Mouse (Mus musculus): Measurements from ENCODE around the gene Atp5k.

Atp5k gene

GRCm38 (mm10) chr5:108433804-108434587 lies at the start of gene Atp5k:
TSS of gene Atp5k (minus strand) at chr5:108434448.
- CTCF ChIA-PET = interaction anchor here (0.5 to 1.5 kb wide), 16 partner anchors 10 to 534 kb away, joined by 3 to 7 read pairs (median 3); partner anchors contain the start of genes Mfsd7a (in 1 of the 4) and Pcgf3 (in 1 of the 4)
- POLR2A ChIA-PET = interaction anchor here in 3 of 4 experiments (0.6 to 7.4 kb wide), 41 partner anchors 9 to 368 kb away, joined by 3 to 58 read pairs (median 3); partner anchors contain the start of genes Mfsd7a (in 3 of the 3), Pcgf3 (in 3 of the 3), Dr1 (in 2 of the 3) and Gak (in 2 of the 3)

DNA sequence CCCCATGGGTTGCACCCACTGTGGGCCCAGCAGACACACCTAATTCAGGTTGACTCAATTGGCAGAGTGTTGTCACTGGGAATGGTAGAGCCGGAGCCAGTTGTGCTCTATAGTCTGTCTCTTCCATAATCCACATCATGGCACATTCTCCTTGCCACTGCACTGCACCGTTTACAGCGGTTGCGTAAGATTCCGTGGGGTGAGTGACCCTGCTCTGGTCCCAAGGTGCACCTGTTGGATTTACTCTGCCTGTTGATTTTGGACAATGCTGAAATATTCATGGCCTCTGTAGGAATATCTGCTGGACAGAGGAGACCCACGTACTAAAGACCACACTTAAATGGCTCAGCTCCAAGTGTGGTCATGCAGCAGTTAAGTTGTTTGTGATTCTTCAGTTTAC lies 48.8 kb upstream of the Atp5k start:
- CTCF ChIA-PET = no interaction called here
- POLR2A ChIA-PET = no interaction called here

GRCm38 (mm10) chr5:108475977-108476376 lies 41.7 kb upstream of the Atp5k start:
- CTCF ChIA-PET = interaction anchor here in 3 of 4 experiments (0.6 to 1.6 kb wide), 5 partner anchors 9 to 115 kb away, joined by 3 to 4 read pairs (median 4); no protein-coding TSS in a partner anchor
- POLR2A ChIA-PET = interaction anchor here in 2 of 4 experiments (0.6 to 2.6 kb wide), 7 partner anchors 13 to 175 kb away, joined by 3 to 8 read pairs (median 3); partner anchors contain the start of genes Gak (in 1 of the 2), Pcgf3 (in 1 of the 2), Pigg (in 1 of the 2) and Tmem175 (in 1 of the 2)

- CTCF ChIA-PET = no interaction called here
- POLR2A ChIA-PET = interaction anchor here in 1 of 4 experiments (1.4 kb wide), 1 partner anchor 12 kb away, joined by 4 read pairs; the partner anchor contains the start of gene Pcgf3
These were observed 39.5 kb upstream of the Atp5k start for GRCm38 (mm10) chr5:108473737-108474136.

DNA sequence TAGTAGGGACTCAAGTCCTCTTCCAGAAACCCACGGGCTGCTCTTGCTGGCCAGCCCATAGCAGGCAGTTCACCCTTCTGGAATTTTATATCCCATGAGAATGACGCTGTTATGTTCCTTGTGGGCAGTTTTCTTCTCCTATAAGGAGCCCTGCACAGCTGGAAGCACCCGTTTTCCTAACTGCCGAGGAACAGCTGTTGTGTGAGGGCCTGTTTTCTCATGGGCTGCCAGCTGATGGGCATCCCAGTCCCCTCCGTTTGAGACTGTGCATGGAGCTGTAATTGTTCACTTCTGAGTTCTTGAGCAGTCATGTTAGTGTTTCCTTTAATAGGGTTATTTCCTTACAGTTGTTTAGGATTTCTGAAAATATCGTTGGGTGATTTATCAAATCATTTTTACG lies 35.4 kb upstream of the Atp5k start:
- POLR2A ChIA-PET = interaction anchor here in 3 of 4 experiments (0.7 to 1.9 kb wide), 5 partner anchors 8 to 39 kb away, joined by 3 to 9 read pairs (median 5); partner anchors contain the start of gene Pcgf3 (in 2 of the 3)
- CTCF ChIA-PET = no interaction called here

DNA sequence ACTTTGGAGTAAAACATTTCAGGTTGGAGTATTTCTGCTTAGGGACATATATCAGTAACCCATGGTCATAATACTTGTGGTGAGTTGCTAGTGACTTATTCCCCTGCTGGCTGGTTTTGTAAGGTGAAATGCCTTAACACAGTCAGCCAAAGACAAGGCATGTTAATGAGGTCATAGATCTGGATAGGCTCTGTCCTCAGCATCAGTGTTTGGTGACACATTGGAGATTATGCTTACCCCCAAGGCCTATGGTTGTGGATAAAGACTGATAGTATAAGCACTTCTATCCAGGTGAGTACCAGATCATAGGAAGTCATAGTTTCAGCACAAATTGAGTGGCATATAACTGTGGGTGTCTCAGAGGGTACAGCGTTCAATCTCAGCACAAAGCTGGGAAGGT lies 32.4 kb upstream of the Atp5k start:
- ChIA-PET CTCF (no interaction called here), POLR2A (interaction anchor here in 1 of 4 experiments (1.1 kb wide), 1 partner anchor 24 kb away, joined by 5 read pairs; no protein-coding TSS in a partner anchor)

GRCm38 (mm10) chr5:108465131-108465891 lies 31.1 kb upstream of the Atp5k start:
- CTCF ChIA-PET = interaction anchor here in 1 of 4 experiments (0.6 kb wide), 1 partner anchor 430 kb away, joined by 4 read pairs; no protein-coding TSS in a partner anchor
- POLR2A ChIA-PET = interaction anchor here in 2 of 4 experiments (0.6 kb wide), 2 partner anchors 29 to 31 kb away, joined by 3 to 6 read pairs; no protein-coding TSS in a partner anchor

- ChIA-PET CTCF (interaction anchor here in 1 of 4 experiments (2.3 kb wide), 1 partner anchor 35 kb away, joined by 6 read pairs; no protein-coding TSS in a partner anchor), POLR2A (interaction anchor here in 3 of 4 experiments (0.8 to 3.2 kb wide), 16 partner anchors 9 to 198 kb away, joined by 3 to 34 read pairs (median 8); partner anchors contain the start of genes Atp5k (in 3 of the 3), Idua (in 2 of the 3), Mfsd7a (in 2 of the 3) and Gak (in 1 of the 3))
These were observed 28.2 kb upstream of the Atp5k start for GRCm38 (mm10) chr5:108462446-108462845.

- ChIA-PET CTCF (interaction anchor here in 1 of 4 experiments (0.6 to 2.3 kb wide), 5 partner anchors 27 to 486 kb away, joined by 3 to 7 read pairs (median 4); partner anchors contain the start of genes Atp5k, Dgkq and Idua), POLR2A (interaction anchor here in 3 of 4 experiments (0.6 to 3.2 kb wide), 56 partner anchors 8 to 411 kb away, joined by 3 to 34 read pairs (median 4); partner anchors contain the start of genes Atp5k (in 3 of the 3), Gak (in 3 of the 3), Tmem175 (in 3 of the 3) and Idua (in 2 of the 3))
These were observed 27.1 kb upstream of the Atp5k start, which contains the start of gene Pcgf3 for GRCm38 (mm10) chr5:108461082-108462065. TSS of gene Pcgf3 (plus strand) at chr5:108461232.

- POLR2A ChIA-PET = interaction anchor here in 3 of 4 experiments (0.6 to 3.2 kb wide), 45 partner anchors 8 to 1093 kb away, joined by 3 to 34 read pairs (median 4); partner anchors contain the start of genes Atp5k (in 3 of the 3), Gak (in 3 of the 3), Tmem175 (in 3 of the 3) and Idua (in 2 of the 3)
- CTCF ChIA-PET = interaction anchor here in 1 of 4 experiments (0.6 to 2.3 kb wide), 5 partner anchors 27 to 485 kb away, joined by 3 to 7 read pairs (median 4); partner anchors contain the start of genes Atp5k, Dgkq and Idua
These were observed 26.2 kb upstream of the Atp5k start for GRCm38 (mm10) chr5:108460461-108460860.

- ChIA-PET CTCF (interaction anchor here in 1 of 4 experiments (0.5 kb wide), 1 partner anchor 25 kb away, joined by 3 read pairs; the partner anchor contains the start of gene Atp5k), POLR2A (interaction anchor here in 1 of 4 experiments (1.6 to 1.7 kb wide), 2 partner anchors 9 to 24 kb away, joined by 3 to 6 read pairs; partner anchors contain the start of gene Atp5k)
These were observed 24.5 kb upstream of the Atp5k start for GRCm38 (mm10) chr5:108458706-108459105.

DNA sequence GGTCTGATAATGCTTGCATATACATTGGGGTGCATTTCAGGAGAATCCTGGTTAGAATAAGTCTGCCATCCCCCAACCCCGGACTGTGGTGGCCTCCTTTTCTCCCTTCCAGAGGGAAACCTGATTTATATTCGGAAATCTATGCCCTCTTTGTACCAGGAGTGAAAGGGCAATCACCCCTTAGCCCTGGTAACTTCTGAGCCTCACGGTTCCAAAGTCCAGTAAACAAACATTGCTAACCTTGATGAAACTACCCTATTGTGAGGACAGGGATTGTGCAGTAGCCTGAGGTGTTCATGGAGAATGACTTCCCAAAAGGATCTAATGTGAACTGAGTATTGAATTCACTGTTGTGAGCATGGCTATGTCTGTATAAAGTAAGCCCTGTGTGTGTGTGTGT lies 19.8 kb upstream of the Atp5k start:
- POLR2A ChIA-PET = interaction anchor here in 1 of 4 experiments (0.6 kb wide), 1 partner anchor 1780 kb away, joined by 3 read pairs; no protein-coding TSS in a partner anchor
- CTCF ChIA-PET = interaction anchor here in 1 of 4 experiments (0.6 kb wide), 1 partner anchor 239 kb away, joined by 3 read pairs; no protein-coding TSS in a partner anchor

DNA sequence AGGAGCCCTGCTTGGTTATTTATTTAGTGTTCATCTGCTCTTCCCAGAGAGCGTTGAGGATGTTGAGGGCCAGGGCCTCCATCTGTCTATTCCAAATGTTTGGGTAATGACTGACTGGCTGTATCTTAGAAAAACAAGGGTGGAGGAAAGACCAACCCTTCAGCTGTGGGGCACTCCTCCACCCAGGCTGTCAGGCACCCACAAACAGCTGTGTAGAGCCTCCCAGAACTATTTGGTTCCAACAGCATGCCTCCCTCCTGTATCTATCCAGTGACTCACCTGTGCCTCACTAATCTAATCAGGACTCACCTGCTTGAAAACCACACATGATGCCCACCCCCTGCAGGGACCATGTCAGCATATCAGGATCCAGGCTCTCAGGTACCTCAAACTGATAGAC lies 18.2 kb upstream of the Atp5k start:
- CTCF ChIA-PET = interaction anchor here in 2 of 4 experiments (0.6 kb wide), 2 partner anchors 225 to 418 kb away, joined by 3 to 8 read pairs; no protein-coding TSS in a partner anchor
- POLR2A ChIA-PET = interaction anchor here in 1 of 4 experiments (1.0 kb wide), 1 partner anchor 9 kb away, joined by 3 read pairs; the partner anchor contains the start of gene Pcgf3

- CTCF ChIA-PET = no interaction called here
- POLR2A ChIA-PET = interaction anchor here in 3 of 4 experiments (0.6 to 1.8 kb wide), 6 partner anchors 9 to 90 kb away, joined by 3 to 4 read pairs (median 4); partner anchors contain the start of genes Atp5k (in 1 of the 3) and Pcgf3 (in 1 of the 3)
These were observed 17.4 kb upstream of the Atp5k start for GRCm38 (mm10) chr5:108451611-108452010.

- POLR2A ChIA-PET = interaction anchor here in 3 of 4 experiments (0.6 to 2.3 kb wide), 9 partner anchors 9 to 284 kb away, joined by 3 to 12 read pairs (median 4); partner anchors contain the start of genes Pcgf3 (in 2 of the 3) and Atp5k (in 1 of the 3)
- CTCF ChIA-PET = interaction anchor here in 1 of 4 experiments (0.5 kb wide), 1 partner anchor 524 kb away, joined by 10 read pairs; no protein-coding TSS in a partner anchor
These were observed 16.7 kb upstream of the Atp5k start for GRCm38 (mm10) chr5:108450837-108451540.

Measured in embryonic stem cell, embryonic (primary cell).